Mouse (Mus musculus) olfactory bulb, adult 2 months (tissue): ENCODE data around the gene Habp4.

Source experiments
- CTCF ChIP-seq: fragments of 200-500 bp; IDR thresholded peaks from 2 replicates; pipeline ENCODE4 v1.5.1; 2012; ENCODE audit warnings: low read depth, mild to moderate bottlenecking, low read length, moderate library complexity; ENCODE audit not compliant: insufficient read depth
- POLR2A ChIP-seq: fragments of 200-500 bp; IDR thresholded peaks from 2 replicates; pipeline ENCODE4 v1.6.1; 2012; ENCODE audit warnings: mild to moderate bottlenecking, low read depth, low read length, moderate library complexity; ENCODE audit not compliant: insufficient read depth

- no peak for TF ChIP-seq CTCF
- no peak for TF ChIP-seq POLR2A
Measured at GRCm38 (mm10) chr13:64180888-64181287, 19.3 kb downstream of the Habp4 start.
